Mouse (Mus musculus) T-helper 1 cell (primary cell): ENCODE results near the gene Mmgt2.

Experiments
- in situ Hi-C: fragments of 300-600 bp; cut with MboI, MseI; formaldehyde crosslinking; loops from one replicate; pipeline ENCODE4 v1.15.1; 2025; ENCODE audit warnings: high pct_unique_total_duplicates

Gene Mmgt2

DNA sequence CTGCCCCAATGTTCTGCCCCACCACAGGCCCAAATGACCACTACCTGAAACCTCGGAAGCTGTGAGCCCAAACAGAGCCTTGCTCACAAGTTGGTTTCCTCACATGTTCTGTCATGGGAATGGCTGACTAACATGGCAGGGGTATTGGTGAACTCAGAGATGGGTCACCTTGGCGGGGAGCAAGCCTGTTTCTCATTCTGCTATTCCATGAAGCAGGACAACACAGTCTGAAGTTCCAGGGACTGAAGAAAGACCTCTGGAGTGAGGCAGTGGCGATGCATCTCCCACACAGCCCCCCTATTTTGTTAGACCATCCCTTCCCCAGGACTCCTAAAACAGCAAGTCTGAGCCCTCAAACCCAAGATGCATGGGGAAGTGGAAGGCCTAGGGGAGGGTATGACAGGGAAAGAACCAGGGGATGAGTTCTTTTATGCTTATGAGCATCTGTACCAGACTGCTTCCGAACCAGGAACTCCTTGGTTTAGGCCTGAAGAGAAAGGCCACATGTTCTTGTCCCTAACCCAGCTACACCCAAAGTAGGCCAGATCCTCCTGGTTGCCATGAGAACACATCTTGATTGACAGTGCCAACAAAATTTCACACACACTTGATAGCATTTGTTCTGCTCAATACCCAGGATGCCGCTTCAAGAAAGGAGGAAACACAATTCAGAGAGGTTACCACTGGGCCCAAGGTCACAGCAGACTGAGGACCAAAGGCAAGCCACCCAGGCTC lies 3.7 kb upstream of the Mmgt2 start:
- in situ Hi-C loops = loop anchor here (5.0 kb wide), 1 partner anchor 32 kb away; no protein-coding TSS in a partner anchor

DNA sequence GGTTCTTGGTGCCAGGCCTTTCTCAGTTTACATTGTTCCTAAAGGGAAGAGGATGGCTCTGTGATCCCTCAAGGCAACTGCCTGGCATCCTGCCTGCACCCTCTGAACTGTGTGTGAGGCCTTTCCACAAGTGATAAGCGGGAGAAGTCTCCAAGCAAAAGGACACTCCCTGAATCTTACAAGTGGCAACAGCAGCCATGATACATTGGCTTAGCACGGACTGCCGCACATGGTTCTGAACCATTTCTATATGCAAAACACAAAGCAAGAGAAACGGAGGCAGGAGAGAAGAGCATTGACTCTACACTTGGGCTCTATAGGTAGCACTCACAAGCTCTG lies 3.2 kb upstream of the Mmgt2 start:
- in situ Hi-C loops = loop anchor here (5.0 kb wide), 1 partner anchor 33 kb away; no protein-coding TSS in a partner anchor

DNA sequence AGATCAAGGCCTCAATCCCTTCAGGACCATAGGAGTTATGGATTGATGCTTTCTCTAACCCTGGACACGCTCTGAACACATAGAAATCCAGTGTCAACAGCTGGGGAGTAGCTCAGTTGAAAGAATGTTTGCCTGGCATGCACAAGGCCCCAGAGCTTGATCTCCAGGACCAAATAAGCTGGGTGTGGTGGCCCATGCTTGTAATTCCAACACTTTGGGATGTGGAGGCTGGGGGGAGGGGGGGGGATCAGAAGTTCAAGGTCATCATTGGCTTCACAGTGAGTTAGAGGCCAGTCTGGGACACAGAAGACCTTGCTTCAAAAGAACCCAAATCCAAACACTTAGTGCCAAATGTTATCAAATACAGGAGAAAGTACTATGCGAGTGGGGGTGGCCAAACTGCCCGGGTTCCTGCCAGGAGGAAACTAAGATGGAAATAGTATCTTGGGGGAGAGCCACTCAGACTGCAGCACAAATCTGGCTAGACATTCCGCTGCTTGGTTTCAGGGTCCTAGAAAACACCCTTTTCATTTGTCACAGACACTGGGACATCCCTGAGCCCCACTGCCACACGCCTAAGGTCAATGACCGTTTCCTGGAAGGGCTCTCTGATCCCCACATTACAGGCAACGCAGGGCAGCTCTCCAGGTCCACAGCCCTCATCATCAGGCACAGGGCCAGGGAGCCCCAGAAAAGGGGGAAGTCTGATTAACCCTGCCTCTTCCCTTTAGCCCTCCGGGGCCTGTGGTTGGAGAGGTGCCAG lies 2.6 kb upstream of the Mmgt2 start:
- in situ Hi-C loops = loop anchor here (5.0 kb wide), 1 partner anchor 34 kb away; no protein-coding TSS in a partner anchor

DNA sequence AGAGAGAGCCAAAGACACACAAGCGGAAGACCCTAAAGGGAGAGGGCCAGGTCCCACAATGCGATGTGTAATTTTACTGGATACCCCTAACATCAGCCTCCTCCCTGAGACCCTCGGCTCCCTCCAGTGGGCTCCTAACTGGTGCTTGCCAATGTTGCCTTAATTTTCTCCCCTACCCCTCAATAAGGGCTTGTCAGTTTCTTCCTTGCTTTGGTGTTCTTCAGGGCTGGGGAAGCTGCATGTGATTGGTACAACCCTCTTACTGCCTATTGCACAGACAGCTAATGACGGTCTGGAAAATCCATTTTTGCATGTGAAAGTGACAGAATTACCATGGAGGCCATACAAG lies 2.0 kb upstream of the Mmgt2 start:
- in situ Hi-C loops = loop anchor here (5.0 kb wide), 1 partner anchor 34 kb away; no protein-coding TSS in a partner anchor

DNA sequence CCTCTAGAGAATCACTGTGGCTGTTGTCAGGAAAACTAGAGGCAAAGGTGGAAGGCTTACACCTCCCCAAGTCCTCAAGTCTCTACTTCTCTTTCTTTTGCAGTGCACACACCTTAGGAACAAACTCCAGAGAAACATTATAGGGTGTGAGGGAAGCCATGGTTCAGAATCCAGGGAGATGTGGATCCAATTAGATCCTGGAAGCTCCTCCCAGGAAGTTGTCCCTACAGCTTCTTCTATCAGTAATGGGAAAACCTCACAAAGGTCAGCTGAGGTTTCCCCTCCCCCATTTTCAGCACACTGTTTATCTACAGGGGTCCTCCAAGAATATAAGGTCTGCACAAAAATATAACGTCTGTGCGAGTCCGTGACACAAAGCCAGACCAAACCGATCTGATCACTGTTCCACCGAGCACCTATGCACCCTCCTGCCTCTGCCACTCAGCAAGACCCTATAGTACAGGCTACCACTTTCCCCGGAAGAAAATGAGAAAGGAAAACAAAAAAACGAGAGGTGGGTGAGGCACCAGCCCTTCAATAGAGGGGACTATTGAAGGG lies 1.4 kb upstream of the Mmgt2 start:
- in situ Hi-C loops = loop anchor here (5.0 kb wide), 1 partner anchor 35 kb away; no protein-coding TSS in a partner anchor

DNA sequence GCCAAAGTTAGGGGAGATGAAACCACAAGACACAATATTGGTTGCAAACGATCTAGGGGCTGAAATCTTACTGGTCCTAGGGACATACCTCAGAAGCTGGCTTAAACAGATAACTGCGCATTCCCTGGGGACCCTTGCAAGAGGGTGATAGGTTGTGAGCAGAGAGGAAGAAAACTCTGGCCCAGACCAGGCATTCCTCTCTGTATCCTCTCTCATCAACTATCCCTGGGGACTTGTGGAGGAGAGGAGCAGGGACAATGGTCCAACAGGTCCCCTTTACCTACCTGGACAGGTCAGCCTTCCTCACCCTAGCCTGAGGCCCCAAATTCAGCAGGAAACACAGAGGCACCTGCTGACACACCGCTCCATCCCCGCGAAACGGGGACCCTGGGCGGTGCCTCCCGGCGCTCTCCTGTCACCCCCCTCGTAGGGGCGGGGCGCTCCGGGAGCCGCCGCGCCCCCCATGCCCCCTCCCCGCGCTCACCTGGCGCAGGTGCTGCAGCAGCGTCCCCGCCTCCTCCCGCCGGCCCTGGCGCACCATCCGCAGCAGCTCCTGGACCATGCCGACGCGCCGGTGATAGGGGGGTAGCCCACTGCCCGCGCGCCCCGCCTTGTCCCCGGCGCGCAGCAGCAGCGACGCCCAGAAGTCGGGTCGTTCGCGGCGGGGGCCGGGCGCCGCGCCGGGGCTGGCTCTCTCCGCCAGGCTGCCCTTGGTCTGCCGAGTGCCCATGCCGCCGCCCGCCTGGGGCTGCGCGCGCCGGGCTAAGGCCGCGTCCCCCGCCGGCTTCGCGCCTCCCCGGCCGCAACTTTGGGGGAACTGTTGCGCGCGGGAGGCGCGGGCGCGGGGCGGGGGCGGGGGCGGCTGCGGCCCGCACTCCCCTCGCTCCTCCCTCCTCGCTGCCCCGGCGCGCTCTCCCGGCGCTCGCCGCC lies 538 bp upstream of the Mmgt2 start, which contains the start of gene Lrrc75a:
TSS of gene Lrrc75a (minus strand) at position 863 of the 930 bp plus-strand sequence.
- in situ Hi-C loops = loop anchor here (5.0 kb wide), 1 partner anchor 36 kb away; no protein-coding TSS in a partner anchor

DNA sequence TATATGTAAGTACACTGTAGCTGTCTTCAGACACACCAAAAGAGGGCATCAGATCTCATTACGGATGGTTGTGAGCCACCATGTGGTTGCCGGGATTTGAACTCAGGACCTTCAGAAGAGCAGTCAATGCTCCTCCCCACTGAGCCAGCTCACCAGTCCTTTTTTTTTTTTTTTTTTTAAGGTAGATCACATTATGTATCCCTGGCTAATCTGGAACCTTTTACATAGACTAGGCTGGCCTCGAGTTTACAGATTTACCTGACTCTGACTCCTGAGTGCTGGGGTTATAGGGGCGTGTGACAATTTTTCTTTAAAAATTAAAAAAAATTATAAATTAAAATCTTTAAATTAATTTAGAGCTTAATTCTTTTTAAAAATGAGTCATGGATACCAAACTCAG lies 1.3 kb downstream of the Mmgt2 start:
- in situ Hi-C loops = loop anchor here (5.0 kb wide), 1 partner anchor 38 kb away; no protein-coding TSS in a partner anchor

DNA sequence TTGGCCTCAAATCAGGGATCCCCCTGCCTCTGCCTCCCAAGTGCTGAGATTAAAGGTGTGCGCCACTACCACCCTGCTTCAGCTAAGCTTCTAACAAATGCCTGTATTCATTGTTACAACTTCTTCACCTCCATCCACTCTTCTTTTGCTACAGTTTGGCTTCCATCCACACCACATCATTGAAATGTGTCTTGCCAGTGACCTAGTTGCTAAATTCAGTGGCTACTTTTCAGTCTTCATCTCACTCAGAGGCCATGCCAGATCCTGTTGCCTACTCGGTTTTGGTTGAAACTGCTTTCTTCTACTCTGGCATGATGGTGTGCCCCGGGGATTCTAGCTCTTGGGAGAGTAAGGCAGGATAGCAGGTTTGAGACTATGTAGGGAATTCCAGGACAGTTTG lies 3.1 kb downstream of the Mmgt2 start:
- in situ Hi-C loops = no loop called here

DNA sequence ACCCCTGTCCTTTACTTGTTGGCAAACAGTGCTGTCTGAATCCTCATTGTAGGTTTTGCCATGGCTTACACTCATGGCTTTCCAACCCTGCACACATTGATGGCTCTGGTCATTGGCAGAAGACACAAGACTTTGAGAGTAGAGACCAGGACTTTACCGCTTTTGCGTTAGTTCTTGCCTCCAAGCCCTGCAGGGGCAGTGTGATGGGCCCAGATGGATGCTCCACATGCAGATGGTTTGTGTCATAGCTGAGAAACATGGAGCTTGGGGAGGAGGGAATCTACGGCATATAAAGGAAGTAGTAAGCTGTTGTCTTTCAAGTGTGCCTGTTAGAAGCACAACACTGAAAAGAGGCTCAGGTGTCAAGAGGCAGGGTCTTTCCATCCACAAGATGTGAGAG lies 3.6 kb downstream of the Mmgt2 start:
- in situ Hi-C loops = no loop called here

DNA sequence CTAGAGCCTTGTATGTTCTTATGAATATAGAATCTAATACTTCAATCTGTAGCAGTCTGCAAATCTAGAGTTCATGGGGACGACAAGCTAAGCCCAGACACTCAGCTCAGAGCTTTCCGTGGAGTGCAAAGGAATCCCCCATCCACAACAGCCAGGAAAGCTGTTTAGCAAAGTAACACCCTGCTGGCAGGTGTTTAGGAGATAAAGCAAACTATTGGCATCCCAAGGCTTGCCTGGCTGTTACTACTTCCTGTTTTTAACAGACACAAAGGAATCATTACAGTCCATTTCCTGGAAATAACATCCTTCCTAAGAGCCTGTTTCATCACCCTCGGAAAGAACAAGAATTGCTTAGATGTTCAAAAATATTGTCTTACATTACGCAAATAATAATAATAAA lies 12.4 kb downstream of the Mmgt2 start:
- in situ Hi-C loops = no loop called here

DNA sequence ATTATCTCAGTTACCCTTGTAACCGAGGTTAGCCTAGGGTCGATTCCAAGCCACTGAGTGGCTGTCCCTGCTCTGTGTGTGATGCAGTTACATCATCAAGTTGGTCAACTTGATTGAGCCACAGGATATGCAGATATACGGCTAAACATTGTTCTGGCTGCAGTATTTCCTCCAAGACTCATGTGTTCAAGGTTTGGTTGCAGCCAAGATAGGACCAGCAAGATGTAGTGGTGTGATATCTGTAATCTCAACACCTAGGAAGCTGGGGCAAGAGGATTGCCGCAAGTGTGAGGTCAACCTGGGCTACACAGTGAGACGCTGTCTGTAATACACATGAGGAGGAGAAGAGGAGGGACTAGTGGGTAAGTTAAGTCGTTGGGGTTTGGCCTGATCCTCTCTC lies 15.8 kb downstream of the Mmgt2 start:
- in situ Hi-C loops = no loop called here

DNA sequence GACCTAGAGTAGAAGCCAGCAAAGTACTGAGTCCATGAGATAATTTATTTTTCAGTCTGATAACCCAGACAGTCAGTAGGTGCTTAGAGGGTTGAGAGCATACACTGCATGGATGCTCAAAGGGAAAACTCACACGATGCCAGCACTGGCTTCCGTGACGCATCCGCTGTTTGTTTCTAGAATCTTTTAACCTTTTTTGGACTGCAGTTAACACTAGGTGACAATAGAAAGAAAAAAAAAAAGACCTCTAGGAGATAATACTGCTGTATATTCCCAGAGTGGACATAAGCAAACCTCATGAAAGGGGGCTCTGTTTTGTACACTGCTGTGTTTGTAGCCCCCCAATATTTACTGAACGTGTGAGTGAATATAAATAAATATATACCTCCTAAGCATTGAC lies 20.5 kb downstream of the Mmgt2 start:
- in situ Hi-C loops = no loop called here

DNA sequence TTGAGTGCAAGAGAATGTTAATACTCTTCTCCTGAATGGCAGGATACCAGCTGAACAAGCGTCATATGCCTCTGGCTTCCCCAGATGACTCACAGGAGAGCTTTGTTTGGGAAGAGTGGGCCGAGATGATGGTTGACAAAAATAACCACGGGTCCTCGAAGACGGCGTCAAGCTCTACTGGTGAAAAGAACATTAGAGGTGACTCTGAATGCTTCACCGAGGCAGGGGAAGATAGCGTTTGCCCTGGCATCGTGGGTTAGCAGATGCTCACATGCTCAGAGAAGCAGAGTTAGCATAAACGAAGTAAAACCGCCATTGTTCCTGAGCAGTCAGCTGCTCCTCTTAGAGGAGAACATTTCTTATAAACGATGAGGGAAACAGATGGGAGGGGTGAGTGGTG lies 21.0 kb downstream of the Mmgt2 start:
- in situ Hi-C loops = no loop called here

DNA sequence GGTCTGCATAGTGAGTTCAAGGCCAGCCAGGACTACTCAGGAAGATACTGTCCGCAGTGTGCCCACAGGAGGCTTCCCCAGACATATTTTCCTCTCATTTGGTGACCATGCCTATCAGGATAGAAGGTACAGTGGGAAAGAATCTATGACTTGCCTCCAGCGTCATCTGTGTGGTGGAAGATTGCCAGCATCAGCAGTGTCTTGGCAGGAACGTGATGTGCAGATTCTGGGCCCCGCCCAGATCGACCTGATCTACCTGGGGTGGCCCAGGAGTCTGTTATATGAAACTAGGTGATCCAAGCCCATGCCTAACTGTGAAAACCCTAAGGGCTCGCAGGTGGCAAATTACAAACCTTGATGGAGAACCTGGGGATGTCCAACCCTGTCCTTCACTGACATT lies 21.5 kb downstream of the Mmgt2 start:
- in situ Hi-C loops = no loop called here

DNA sequence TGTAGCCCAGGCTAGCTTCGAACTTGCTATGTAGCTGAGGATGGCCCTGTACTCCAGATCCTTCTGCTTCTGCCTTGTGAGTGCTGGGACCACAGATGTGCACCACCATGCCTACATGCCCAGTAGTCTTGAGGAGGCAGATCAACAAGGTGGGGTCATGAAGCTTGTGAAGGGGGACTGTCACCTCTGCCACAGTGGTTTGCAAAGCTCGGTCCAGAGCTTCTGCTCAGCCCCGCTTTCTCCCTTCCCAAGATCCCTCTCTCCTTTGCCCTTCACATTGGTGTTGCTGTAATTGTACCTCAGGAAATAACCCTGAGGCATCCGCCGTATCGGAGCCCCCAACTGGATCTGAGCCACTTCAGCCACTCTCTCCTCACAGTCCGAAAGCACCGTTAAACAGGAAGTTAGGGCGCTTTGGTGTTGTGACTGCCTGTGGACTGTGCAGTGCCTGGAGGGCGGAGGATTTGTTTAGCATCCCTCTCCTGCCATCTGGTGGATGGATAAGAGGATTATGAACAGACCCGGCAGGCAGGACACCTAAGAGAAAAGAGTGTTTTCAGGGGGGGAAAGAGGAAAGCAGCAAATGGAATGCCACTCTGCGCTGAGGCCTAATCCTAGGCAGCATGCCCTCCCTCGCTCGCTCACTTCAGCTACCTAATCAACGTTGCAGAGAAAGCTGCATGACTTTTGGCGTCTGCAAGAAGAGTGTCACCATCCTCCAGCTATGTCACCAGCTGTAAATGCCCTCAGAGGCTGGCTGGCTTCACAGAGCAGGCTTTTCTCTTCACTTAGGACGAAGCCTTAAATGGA lies 27.2 kb downstream of the Mmgt2 start:
- in situ Hi-C loops = loop anchor here (5.0 kb wide), 1 partner anchor 63 kb away; no protein-coding TSS in a partner anchor

DNA sequence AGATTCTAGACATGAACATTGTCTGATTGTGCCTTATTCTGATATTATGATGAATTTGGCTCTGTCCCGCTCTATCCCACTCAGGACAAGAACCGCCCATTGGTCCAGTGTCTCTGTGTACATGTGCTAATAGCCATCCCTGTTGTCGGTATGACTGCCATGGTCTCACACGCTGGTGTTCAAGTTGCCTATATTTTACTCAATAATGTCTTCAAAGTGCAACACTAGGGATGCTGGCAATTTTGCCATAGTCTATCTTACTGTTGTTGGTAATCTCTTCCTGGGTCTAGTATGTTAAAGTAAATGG lies 27.8 kb downstream of the Mmgt2 start:
- in situ Hi-C loops = loop anchor here (5.0 kb wide), 1 partner anchor 64 kb away; no protein-coding TSS in a partner anchor

DNA sequence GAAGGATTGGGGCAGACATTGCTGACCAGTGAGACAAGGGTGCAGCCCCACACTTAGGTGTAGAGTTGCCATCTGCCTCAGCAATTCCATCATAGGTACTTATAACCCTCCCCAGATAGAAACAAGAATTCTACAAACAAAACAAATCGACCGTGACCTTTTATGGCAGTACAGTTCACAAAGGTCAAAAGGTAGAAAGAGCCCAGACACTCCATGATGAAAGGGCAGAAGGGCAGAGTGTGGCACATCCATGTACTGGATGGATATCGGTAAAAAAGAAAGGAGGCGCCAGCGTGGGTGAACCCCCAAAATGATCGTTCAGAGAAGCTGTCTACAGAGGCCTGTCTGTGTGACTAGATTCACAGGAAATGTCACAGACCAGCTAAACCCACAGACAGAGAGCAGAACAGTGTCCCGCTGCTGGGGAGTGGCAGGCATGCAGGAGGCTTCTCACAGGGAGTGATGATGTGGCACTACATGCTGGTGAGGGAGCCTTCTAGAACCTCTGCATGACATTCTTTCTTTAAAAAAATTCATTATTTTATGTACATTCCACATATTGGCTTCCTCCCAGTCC lies 30.4 kb downstream of the Mmgt2 start:
- in situ Hi-C loops = loop anchor here (5.0 kb wide), 1 partner anchor 67 kb away; no protein-coding TSS in a partner anchor

DNA sequence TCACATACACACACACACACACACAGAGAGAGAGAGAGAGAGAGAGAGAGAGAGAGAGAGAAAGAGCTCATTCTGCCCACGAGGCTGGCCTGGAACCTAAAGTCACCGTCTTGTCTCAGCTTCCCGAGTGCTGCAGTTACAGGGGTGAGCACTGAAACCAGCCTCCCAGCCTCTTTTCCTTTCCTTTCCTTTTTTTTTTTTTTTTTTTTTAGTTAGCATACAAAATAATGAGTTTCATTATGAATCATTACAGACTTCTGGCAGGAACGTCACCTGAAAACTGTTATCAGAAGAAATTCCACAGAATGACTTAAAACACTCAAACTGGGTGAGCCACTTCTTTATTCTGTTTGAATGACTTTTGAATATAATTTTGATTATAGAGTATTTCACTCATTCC lies 31.5 kb downstream of the Mmgt2 start:
- in situ Hi-C loops = loop anchor here (5.0 kb wide), 1 partner anchor 68 kb away; no protein-coding TSS in a partner anchor

DNA sequence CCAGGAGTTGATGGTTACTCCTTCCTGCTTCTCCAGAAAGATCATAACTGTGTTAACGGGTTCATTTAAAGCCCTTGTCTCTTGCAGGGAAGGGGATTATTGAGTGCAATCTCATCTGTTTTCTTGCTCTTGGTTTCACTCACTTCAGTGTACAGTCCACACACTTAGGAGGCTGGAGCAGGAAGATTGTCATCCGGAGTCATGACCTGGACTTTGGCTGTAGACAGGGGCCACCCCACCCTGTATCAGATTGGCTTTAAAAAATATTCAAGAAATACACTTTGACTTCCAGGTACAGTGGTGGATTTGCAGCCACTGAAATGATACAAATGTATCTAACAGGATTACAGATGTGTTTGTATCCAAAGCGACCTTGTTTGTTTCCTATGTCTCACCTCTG lies 43.1 kb downstream of the Mmgt2 start:
- in situ Hi-C loops = no loop called here
